Mouse (Mus musculus) brain, embryonic 14.5 days (tissue): Measurements from ENCODE around the gene Kctd4.

Source experiments
- CTCF ChIP-seq: fragments of 200-500 bp; IDR thresholded peaks from 2 replicates; pipeline ENCODE4 v1.5.1; 2012; ENCODE audit warnings: inconsistent platforms, mild to moderate bottlenecking, moderate library complexity, borderline replicate concordance; ENCODE audit not compliant: insufficient read depth, insufficient read length; ENCODE audit errors: extremely low read depth
- POLR2A ChIP-seq: fragments of 200-500 bp; IDR thresholded peaks from 2 replicates; pipeline ENCODE4 v1.6.1; 2012; ENCODE audit warnings: mild to moderate bottlenecking, inconsistent platforms, borderline replicate concordance; ENCODE audit not compliant: poor library complexity, insufficient read depth, insufficient read length, severe bottlenecking; ENCODE audit errors: extremely low read depth

- TF ChIP-seq POLR2A (no peak), CTCF (no peak)
Measured at GRCm38 (mm10) chr14:76010102-76011061, 55.6 kb downstream of the Kctd4 start, which contains the start of gene Gtf2f2.
